Mouse (Mus musculus) B cell, adult 2 months (primary cell): ENCODE results near the gene Tinagl1.

Source experiments
- DNase-seq, 2 experiments: peaks; one replicate each; pipeline ENCODE4 v3.0.0; 2022

Tinagl1 gene

DNA sequence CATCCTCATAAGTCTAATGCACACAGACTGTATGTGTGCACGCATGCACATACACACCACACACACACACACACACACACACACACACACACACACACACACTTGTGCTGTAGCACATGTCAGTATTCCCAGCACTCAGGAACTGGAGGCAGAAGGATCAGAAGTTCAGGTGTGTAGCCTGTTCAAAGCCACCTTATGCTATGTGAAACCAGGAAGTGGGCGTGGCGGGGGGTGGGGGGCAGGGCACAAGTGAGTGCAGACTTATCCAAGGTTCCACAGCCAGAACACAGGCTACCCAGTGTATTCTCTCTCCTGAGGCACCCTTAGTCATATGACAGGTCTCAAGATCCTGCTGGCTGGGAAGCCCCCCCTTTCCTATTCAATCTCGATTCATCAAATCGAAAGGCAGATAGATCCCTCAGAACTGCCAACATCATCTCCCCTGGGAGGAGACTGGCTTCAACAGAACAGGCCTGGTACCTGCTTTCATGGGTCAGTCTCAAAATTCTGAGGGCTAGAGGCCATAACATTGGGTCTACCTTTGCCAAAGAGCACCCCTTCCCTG is 1.3 kb upstream of the Tinagl1 start:
- no peak for DNase-seq

- DNase-seq, result peak in 1 of 2 experiments; percentile 4
Measured at GRCm38 (mm10) chr4:130174335-130175031, 439 bp downstream of the Tinagl1 start.

GRCm38 (mm10) chr4:130173911-130174311 is 1.0 kb downstream of the Tinagl1 start:
- no peak for DNase-seq

GRCm38 (mm10) chr4:130173060-130173822 is 1.7 kb downstream of the Tinagl1 start:
- no peak for DNase-seq

GRCm38 (mm10) chr4:130171951-130172765 is 2.8 kb downstream of the Tinagl1 start:
- no peak for DNase-seq

- DNase-seq, result no peak
Measured at GRCm38 (mm10) chr4:130170362-130170761, 4.6 kb downstream of the Tinagl1 start.

- DNase-seq, result no peak
Measured at GRCm38 (mm10) chr4:130169411-130169971, 5.4 kb downstream of the Tinagl1 start.

DNA sequence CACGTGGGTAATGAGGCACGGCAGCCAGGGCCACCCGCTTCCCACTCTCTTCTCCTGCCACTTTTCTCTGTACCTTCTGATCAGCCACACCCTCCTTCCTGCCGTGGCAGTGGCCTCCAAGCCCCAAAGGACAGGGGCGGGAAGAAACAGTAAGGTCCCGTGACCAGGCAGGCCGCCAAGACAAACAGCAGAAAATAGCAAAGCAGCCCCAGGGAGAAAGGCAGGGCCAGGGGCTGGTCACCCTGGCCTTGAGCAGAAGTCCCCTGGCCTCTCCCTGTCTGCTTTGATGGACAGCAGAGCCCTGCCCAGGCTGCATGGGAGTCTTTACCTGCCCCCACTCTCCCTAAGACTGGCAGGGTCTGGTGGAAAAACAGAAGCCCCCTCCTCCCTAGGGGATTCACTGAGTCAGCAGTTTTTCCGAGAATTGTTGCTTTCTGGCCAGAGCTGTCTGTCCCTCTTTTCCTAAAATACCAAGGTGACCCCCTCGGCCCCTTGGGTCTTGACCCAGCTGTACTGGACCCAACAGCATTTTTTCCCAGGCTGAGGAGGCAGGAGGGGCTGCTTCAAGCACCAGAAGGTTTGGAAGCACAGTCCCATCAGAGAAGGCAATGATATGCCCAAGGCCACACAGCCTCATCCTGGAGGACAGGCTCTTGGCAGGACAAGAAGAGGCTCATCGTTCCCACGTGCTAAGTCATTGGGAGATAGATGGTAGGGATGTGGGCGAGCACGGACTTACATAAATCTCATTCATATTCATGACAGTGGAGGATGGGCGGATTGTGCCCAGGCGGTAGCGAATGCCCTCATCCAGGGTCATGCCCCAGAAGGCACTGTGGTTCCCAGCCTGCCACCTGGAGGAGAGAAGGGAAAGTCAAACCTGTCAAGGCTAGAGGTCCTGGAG is 6.4 kb downstream of the Tinagl1 start:
- DNase-seq, result no peak

- DNase-seq, result no peak
Measured at GRCm38 (mm10) chr4:130167814-130168213, 7.1 kb downstream of the Tinagl1 start.

DNA sequence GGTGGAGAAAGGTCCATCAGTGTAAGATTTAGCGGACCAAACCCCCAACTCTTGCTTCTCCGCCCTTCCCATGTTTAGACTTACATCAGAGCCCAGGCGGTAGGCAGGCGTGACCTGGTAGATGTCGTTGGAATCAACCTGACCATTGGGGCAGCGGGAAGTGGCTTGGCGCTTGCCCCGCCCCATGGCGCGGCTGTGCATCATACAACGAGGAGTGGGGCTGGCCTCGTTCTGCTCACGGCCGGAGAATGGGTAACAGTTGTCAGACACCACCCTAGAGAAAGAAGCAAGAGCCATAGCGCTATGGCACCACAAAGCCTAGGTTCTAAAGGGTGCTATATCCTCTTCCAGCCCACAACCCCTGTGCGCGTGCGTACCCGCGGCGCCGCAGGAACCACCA is 7.6 kb downstream of the Tinagl1 start:
- DNase-seq, result no peak

GRCm38 (mm10) chr4:130166592-130166991 is 8.3 kb downstream of the Tinagl1 start:
- DNase-seq, result no peak

- DNase-seq, result no peak
Measured at GRCm38 (mm10) chr4:130166061-130166460, 8.9 kb downstream of the Tinagl1 start.

DNA sequence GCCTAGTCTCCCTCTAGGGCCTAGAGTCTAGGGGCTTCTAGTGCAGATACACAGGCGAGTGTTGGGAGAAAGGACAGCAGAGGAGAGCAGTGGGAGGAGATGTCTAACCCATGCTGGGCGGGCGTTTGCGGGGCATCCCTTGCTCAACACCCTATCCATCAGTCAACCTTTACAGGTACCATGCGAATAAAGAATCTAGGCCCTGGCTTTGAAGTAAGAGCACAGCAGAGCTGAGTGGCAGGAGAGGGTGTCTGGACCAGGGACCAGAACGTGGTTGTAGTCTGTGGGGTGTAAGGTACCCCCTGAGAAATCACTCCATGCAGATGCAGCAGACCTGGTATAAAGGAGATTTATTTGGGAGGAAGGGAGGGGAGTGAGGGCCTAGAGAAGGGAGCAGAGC is 10.8 kb downstream of the Tinagl1 start:
- DNase-seq, result no peak

DNA sequence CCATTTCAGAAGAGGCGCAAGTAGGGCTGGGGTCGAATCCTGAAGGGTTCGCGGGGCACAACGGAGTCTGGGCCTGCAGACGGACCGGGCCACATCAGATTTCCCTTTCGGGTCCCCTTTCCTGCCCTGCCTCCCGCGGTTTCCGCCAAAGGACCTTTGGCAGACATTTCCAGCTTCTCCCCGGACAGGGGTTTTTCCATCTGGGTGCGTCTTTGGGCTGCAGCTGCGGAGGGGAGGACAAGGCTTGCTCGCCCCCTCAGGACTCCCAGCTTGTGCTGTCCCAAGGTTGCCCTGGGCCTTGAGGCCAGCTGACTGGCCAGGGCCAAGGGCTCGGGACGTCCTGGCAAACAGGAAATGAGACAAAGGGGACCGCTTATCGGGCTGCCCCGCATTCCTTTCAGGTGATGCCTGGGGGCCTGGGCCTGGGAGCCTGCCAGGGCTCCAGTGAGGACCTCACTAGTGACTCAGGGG is 11.5 kb downstream of the Tinagl1 start:
- no peak for DNase-seq

- DNase-seq, result no peak
Measured at GRCm38 (mm10) chr4:130161349-130161748, 13.6 kb downstream of the Tinagl1 start.

- DNase-seq, result no peak
Measured at GRCm38 (mm10) chr4:130156812-130157371, 18.0 kb downstream of the Tinagl1 start.

DNA sequence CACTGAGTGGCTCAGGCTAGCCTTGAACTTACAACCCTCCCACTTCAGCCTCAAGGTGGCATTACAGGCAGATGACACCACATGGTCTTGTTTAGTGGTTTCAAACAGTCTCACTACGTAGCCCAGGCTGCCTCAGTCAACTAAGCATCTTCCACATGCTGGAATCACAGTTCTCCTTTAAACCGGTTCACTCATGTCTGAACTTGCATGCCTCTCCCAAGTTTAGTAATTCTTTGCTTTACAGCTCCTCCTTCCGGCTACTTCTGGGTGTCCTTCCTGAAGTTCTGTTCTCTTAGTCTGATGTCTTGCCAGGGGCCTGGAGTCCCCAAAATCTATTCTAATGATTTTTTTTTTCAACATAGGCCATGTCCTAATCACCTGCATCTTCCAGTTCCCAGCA is 20.7 kb downstream of the Tinagl1 start:
- no peak for DNase-seq

GRCm38 (mm10) chr4:130148405-130148804 is 26.5 kb downstream of the Tinagl1 start:
- no peak for DNase-seq

GRCm38 (mm10) chr4:130141786-130142185 is 33.1 kb downstream of the Tinagl1 start:
- no peak for DNase-seq

DNA sequence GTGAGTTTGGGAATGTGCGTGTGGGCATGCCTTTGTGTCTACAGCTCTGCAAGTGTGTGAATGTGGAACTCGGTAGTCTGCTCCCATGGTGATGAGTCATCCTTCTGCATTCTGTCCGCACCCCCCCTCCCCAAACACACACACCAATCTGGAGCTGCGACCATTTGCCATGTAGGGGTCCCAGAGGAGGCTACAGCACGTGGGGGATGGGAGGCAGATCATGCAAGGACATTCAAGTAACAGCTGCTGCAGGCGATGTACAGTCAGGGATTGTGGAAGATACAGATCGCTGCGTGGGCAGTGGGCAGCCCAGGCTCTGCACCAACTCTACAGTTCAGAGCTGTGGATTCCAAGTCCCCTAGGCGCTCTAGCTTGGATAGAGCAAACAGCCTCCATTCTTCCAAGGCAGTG is 33.9 kb downstream of the Tinagl1 start:
- DNase-seq, result no peak

DNA sequence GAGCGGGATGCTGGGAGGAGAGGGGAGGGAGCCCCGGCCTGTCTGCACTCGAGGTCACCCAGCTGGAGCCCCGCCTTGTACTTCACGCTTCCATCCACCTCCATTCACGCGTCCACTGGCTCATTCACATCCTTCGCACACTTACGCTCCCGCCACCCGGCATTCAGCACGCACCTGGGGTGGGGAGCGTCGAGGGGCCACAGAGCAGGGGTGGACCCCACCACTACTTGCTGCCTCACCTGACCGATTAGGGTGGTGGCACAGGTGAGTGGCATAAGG is 35.8 kb downstream of the Tinagl1 start, which contains the start of gene Hcrtr1:
Gene Hcrtr1, minus strand, starts transcription at position 146 of the 279 bp plus-strand sequence.
- DNase-seq, result no peak
